Mouse (Mus musculus): ENCODE data around the gene Hivep3. TPM values are rescaled to one million over a fixed set of nuclear protein-coding genes. Genes with fewer than 3 reads are reported as not detected.

Gene Hivep3
- total RNA-seq, 2 experiments from 2014 or later: 6.9 to 9.9 TPM

DNA sequence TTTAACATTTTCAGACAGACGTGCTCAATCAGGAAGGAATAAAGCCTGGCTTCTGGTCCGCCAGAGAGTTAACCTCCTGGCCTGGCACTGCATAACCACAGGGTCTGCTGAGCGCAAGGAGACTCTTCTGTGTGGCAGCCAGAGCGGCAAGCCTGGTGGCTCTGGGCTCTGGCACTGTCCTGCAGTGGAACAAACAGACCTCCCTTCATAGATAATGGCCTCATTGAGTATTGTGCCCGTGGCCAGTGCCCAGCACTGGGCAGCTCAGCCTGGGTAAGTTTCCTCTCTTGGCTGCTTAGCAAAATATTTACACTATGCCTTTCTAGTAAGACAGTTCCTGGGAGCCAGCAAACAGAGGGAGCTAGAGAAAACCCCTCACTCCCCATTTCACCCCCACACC lies 340.5 kb downstream of the Hivep3 start:
- DNase-seq (ENCODE audit: low spot score in 2 of 2): no peak

DNA sequence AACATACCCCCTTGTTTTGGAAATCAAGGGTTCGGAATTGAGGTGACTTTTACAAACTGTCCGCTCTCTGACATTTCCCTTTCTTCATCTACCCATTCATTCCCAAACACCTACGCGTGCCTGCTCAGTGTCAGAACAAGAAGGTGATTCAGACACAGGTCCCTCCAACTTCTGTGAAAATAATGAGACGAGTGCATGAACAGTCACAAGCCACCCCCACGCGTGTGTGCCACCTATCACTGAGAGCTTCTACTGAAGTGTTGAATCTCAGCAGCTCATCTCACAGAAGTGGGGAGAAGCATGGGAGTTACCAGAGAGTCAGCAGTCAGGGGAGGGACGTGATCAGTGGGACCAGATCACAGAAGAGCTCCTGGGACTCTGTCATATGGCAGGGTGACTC lies 343.7 kb downstream of the Hivep3 start:
- no peak for DNase-seq (ENCODE audit: low spot score in 2 of 2)

- DNase-seq (ENCODE audit: low spot score in 2 of 2): no peak
Measured at GRCm38 (mm10) chr4:120082527-120082926, 348.9 kb downstream of the Hivep3 start.

DNA sequence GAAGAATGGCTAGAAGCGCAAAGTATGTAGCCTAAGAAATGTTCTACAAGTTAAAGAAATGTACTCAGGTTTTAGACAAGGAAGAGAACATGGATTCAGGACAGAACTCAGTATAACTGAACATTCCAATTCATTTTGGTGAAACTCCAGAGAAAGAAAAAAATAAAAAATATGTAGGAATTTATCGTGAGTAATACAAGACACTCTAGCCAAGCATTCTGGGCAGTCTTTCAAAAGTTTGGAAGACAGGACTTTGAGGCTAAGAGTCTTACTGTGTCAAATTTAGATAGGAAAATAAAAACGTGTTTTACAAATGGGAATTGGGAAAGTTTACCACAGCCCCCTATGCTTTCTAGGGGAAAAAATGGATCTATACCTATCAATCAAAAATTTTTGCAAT lies 350.1 kb downstream of the Hivep3 start:
- DNase-seq (ENCODE audit: low spot score in 2 of 2): no peak

DNA sequence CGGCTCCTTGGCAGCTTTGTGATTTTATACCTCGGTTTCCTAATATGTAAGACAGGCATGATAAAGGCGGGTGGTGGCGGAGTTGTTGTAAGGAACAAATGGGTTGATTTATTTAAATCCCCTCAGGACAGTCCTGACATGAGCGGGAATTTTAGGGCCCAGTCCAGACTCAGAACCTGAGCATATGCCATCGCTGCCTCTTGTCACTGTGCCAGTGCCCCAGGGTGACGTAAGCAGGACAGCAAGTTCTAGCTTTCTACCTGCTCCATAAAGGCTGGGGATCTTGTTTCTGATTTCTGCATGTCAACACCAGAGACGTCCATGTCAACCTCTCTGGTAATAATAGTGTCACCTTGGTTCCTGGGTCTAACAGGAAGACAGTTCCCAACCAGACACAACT lies 356.0 kb downstream of the Hivep3 start:
- DNase-seq (ENCODE audit: low spot score in 2 of 2): no peak

GRCm38 (mm10) chr4:120091997-120092783 lies 358.6 kb downstream of the Hivep3 start:
- DNase-seq (ENCODE audit: low spot score in 2 of 2): no peak

- no peak for DNase-seq (ENCODE audit: low spot score in 2 of 2)
Measured at GRCm38 (mm10) chr4:120096935-120097334, 363.4 kb downstream of the Hivep3 start.

- no peak for DNase-seq (ENCODE audit: low spot score in 2 of 2)
Measured at GRCm38 (mm10) chr4:120101186-120101585, 367.6 kb downstream of the Hivep3 start.

- DNase-seq (ENCODE audit: low spot score in 2 of 2): peak; percentile 70 to 78
Measured at GRCm38 (mm10) chr4:120104599-120104998, 371.0 kb downstream of the Hivep3 start.

- peak in 1 of 2 experiments; percentile 12 for DNase-seq (ENCODE audit: low spot score in 2 of 2)
Measured at GRCm38 (mm10) chr4:120106362-120106761, 372.8 kb downstream of the Hivep3 start.

DNA sequence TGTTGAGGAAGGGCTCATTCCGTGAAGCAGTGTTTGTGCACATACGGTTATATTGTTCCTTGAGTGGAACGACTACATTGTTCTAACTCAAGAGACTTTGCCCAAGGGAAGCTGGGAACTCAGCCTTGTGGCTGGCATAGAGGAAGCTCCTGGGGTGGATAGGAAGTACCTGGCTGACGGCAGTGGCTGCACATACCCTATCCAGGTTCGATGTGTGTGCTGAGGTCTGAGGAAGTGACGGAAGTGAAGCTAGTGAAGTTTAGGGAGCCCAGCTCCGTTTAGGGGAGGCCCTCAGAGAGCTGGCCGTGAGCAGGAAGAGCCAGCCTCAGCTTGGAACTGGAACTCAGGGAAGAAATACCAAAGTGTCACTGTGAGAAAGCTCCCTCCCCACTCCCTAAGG lies 374.2 kb downstream of the Hivep3 start:
- peak in 1 of 2 experiments; percentile 3 for DNase-seq (ENCODE audit: low spot score in 2 of 2)

DNA sequence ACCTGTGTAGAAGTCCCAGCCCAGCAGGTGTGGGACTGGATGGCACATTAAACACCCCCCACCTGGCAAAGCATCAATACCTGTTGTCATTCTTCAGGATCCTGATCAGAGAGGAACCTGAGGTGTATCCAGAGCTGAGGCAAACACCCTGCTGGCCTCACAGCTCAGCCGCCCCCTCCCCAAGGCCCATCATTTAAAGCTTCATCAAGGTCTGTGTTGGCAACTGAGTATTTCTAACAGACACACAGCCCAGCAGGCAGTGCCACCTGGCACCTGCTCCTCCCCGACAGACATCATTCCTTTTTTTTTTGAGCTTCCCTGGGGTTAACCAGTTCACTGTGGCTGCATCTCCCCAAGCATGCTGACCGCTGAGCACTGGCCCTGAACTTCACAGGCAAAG lies 381.9 kb downstream of the Hivep3 start:
- no peak for DNase-seq (ENCODE audit: low spot score in 2 of 2)

GRCm38 (mm10) chr4:120116312-120116711 lies 382.7 kb downstream of the Hivep3 start:
- DNase-seq (ENCODE audit: low spot score in 2 of 2): no peak

- DNase-seq (ENCODE audit: low spot score in 2 of 2): peak; percentile 68
Measured at GRCm38 (mm10) chr4:120120276-120120675, 386.7 kb downstream of the Hivep3 start.

DNA sequence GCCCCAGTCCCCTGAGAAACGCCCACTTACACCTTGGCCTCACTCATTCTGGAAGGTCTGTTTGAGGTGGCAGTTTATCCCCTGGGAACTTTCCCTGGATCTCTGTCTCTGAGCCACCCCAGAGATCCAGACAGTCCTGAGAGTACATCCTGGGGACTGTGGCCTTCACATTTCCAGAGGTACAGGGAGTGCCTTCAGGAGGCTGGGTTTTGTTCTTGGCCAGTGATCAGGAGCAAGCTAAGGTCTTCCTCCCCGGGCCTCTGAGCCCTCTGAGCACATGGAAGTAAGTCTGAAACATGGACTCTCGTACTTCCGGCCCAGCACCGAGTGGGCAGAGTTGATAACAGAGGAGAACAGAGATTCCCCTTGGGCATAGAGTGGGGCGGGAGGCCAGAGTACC lies 391.1 kb downstream of the Hivep3 start:
- DNase-seq (ENCODE audit: low spot score in 2 of 2): no peak

GRCm38 (mm10) chr4:120126047-120126446 lies 392.5 kb downstream of the Hivep3 start:
- DNase-seq (ENCODE audit: low spot score in 2 of 2): no peak

- DNase-seq (ENCODE audit: low spot score in 2 of 2): no peak
Measured at GRCm38 (mm10) chr4:120127333-120127732, 393.7 kb downstream of the Hivep3 start.

DNA sequence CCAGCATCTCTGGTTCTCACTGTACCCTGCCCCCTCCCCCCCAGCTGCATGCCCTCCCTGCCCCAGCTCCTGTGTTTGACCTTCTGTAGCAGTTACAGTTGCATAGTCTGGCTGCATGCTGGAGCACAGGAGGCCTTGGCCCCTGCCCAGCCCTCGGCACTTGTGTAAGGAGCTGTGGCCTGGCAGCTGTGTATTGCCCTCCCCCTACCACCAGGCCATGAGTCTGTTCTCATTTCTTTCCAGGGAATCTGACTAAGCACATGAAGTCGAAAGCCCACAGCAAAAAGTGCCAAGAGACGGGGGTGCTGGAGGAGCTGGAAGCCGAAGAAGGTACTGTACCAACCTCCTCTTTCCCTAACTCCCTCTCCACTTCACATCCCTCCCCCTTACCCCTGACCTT lies 394.4 kb downstream of the Hivep3 start:
- peak; percentile 49 to 53 for DNase-seq (ENCODE audit: low spot score in 2 of 2)

DNA sequence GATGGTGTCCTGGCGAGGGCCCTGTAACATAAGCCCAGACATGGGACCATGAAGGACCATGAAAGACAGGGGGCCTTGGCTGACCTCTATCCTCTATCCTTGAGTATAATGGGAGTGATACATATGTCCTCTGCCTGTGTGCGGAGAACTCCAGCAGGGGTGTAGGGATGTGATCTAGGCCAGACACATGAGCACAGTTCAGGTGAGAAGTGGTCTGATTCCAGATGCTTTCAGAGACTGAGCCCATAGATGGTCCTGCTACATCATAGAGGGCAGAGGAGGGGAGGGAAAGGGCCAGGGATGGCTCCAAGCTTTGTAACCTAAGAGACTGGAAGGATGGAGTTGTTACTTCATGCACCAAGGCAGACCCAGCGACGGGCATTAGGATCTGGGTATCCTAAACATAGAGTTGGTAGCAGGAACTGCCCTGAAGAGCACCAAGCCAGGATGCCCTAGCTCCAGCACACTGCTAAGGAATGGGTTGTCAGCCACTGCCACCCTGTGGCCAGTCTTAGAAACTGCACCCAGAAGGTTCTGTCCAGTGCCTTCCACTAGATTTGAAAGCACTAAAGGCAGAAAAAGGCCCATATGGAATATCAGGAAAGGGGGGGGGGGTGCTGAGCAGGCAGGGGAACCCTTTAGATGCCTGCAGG lies 395.8 kb downstream of the Hivep3 start:
- peak; percentile 56 to 60 for DNase-seq (ENCODE audit: low spot score in 2 of 2)

DNA sequence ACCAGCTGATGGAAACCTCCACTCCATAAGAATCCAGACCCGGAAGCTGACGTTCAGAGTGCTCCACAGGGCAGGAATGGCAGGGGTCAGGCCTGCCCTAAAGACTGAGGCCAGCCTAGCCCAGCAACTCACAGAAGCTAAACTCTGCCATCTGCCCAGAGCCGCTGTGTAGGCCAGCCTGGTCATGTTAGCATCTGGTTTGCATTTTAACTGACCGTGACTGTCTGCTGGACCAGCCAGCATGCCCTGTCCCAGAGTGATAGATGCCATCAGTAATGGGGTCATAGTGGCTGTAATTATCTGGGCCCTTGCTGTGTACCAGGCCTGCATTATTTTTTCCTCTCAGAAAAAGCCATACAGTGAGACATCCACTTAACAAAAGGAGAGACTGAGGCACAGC lies 397.3 kb downstream of the Hivep3 start:
- no peak for DNase-seq (ENCODE audit: low spot score in 2 of 2)

DNA sequence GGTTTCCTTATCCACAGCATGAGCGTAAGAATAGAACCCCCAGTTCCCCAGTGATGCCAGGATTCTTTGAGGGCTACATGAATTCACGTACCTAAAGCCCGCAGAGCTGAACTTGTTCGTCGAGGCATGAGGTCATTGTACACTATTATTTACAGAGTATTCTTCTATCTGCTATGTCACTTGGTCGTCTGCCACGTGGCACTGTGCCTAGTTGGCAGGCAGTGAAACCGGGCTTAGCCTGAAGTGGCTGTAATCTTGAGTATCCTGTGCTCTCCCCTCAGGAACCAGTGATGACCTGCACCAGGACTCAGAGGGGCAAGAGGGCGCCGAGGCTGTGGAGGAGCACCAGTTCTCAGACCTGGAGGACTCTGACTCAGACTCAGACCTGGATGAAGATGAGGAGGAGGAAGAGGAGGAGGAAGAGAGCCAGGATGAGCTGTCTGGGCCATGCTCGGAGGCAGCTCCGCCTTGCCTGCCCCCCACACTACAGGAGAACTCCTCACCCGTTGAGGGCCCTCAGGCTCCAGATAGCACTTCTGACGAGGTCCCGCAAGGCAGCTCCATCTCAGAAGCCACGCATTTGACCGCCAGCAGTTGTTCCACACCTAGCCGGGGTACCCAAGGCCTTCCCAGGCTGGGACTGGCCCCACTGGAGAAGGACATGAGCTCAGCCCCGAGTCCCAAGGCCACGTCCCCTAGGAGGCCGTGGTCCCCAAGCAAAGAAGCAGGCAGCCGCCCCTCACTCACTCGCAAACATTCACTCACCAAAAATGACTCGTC lies 398.0 kb downstream of the Hivep3 start:
- DNase-seq (ENCODE audit: low spot score in 2 of 2): peak; percentile 84 to 86

GRCm38 (mm10) chr4:120134223-120134622 lies 400.6 kb downstream of the Hivep3 start:
- DNase-seq (ENCODE audit: low spot score in 2 of 2): no peak

All from adrenal gland, adult 18-20 months (tissue).